Mouse (Mus musculus) T-helper 1 cell (primary cell): ENCODE data around the gene Ubac2.

Experiments
- in situ Hi-C: fragments of 300-600 bp; cut with MboI, MseI; formaldehyde crosslinking; loops from one replicate; pipeline ENCODE4 v1.15.1; 2025; ENCODE audit warnings: high pct_unique_total_duplicates

Gene Ubac2

GRCm38 (mm10) chr14:121922731-121923130 is 44.3 kb downstream of the Ubac2 start:
- in situ Hi-C loops: loop anchor here (5.0 kb wide), 1 partner anchor 55 kb away; no protein-coding TSS in a partner anchor

- in situ Hi-C loops: loop anchor here (5.0 kb wide), 2 partner anchors 58 to 137 kb away; no protein-coding TSS in a partner anchor
Measured at GRCm38 (mm10) chr14:121924876-121925275, 46.5 kb downstream of the Ubac2 start.

- in situ Hi-C loops: loop anchor here (5.0 kb wide), 1 partner anchor 135 kb away; no protein-coding TSS in a partner anchor
Measured at GRCm38 (mm10) chr14:121926901-121927300, 48.5 kb downstream of the Ubac2 start.

- in situ Hi-C loops: loop anchor here (5.0 kb wide), 1 partner anchor 135 kb away; no protein-coding TSS in a partner anchor
Measured at GRCm38 (mm10) chr14:121927451-121927850, 49.0 kb downstream of the Ubac2 start.

- in situ Hi-C loops: loop anchor here (5.0 kb wide), 1 partner anchor 134 kb away; no protein-coding TSS in a partner anchor
Measured at GRCm38 (mm10) chr14:121928375-121929137, 50.1 kb downstream of the Ubac2 start.

GRCm38 (mm10) chr14:121929243-121929951 is 51.0 kb downstream of the Ubac2 start:
- in situ Hi-C loops: loop anchor here (5.0 kb wide), 1 partner anchor 133 kb away; no protein-coding TSS in a partner anchor

- in situ Hi-C loops: loop anchor here (5.0 kb wide), 1 partner anchor 71 kb away; no protein-coding TSS in a partner anchor
Measured at GRCm38 (mm10) chr14:121930731-121931383, 52.4 kb downstream of the Ubac2 start.

GRCm38 (mm10) chr14:121931594-121931993 is 53.2 kb downstream of the Ubac2 start:
- in situ Hi-C loops: loop anchor here (5.0 kb wide), 1 partner anchor 71 kb away; no protein-coding TSS in a partner anchor

GRCm38 (mm10) chr14:121932180-121932579 is 53.8 kb downstream of the Ubac2 start:
- in situ Hi-C loops: loop anchor here (5.0 kb wide), 1 partner anchor 70 kb away; no protein-coding TSS in a partner anchor

- in situ Hi-C loops: loop anchor here (5.0 kb wide), 1 partner anchor 68 kb away; no protein-coding TSS in a partner anchor
Measured at GRCm38 (mm10) chr14:121933906-121934596, 55.6 kb downstream of the Ubac2 start.

GRCm38 (mm10) chr14:121934597-121934946 is 56.2 kb downstream of the Ubac2 start:
- in situ Hi-C loops: loop anchor here (5.0 kb wide), 1 partner anchor 68 kb away; no protein-coding TSS in a partner anchor

GRCm38 (mm10) chr14:121936356-121936755 is 57.9 kb downstream of the Ubac2 start:
- in situ Hi-C loops: no loop called here

- in situ Hi-C loops: no loop called here
Measured at GRCm38 (mm10) chr14:121936856-121937255, 58.4 kb downstream of the Ubac2 start.

GRCm38 (mm10) chr14:121937601-121938255 is 59.3 kb downstream of the Ubac2 start:
- in situ Hi-C loops: no loop called here

GRCm38 (mm10) chr14:121938256-121939191 is 60.1 kb downstream of the Ubac2 start:
- in situ Hi-C loops: no loop called here

- in situ Hi-C loops: no loop called here
Measured at GRCm38 (mm10) chr14:121939582-121939981, 61.2 kb downstream of the Ubac2 start.

- in situ Hi-C loops: no loop called here
Measured at GRCm38 (mm10) chr14:121946131-121946530, 67.7 kb downstream of the Ubac2 start.

- in situ Hi-C loops: no loop called here
Measured at GRCm38 (mm10) chr14:121946728-121947127, 68.3 kb downstream of the Ubac2 start.

GRCm38 (mm10) chr14:121947201-121947760 is 68.9 kb downstream of the Ubac2 start:
- in situ Hi-C loops: no loop called here
